Mouse (Mus musculus): ENCODE results near the gene Wdr24. TPM values are rescaled to one million over a fixed set of nuclear protein-coding genes. Genes with fewer than 3 reads are reported as not detected.
"Not testable (repeated sequence)": the region's sequence is repeated elsewhere in the genome, so short reads cannot be mapped to it uniquely, and the experiment has no call there.

Wdr24 gene
- polyA plus RNA-seq, 1 experiment, result 30.4 TPM

DNA sequence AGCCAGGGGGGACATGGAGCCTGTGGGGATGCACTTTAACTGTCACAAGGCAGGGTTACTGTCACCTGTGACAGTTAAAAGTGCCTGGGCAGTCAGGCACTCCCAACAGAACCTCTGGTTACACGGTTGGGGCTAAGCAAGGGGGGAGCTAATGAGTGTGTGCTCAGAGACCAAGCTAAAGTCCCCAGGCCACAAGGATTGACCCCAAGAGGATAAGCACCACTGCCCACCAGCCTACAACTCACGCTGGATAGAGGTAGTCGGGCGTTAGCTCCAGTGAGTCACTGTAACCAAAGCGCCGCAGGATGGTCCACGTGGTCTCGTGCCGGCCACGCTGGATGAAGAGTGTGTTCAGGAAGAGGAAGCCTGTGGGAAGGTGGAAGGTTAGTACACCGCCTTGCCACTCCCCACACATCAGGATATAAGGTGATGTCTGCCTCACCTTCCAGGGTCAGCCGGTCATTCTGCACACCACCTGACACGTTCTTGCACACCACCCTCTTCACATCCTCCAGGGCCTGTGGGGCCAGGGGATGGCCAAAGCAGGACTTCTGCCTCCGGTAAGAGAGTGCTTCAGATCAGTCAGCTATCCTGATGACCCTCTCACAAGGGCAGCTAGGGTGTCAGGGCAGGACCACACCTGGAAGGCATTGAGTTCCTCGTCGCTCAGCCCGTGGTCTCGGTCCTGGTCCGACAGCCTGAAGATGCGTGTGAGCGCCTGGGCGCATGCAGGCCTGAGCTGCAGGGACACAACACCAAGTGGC, 17.9 kb downstream of the Wdr24 start, which contains the start of gene Gm20683:
TSS of gene Gm20683 (minus strand) at position 647 of the 764 bp plus-strand sequence.
- DNase-seq (ENCODE audit: low read depth, low spot score), result no peak
- WGBS, result 89% methylated on average over 22 of the region's 22 CpGs

DNA sequence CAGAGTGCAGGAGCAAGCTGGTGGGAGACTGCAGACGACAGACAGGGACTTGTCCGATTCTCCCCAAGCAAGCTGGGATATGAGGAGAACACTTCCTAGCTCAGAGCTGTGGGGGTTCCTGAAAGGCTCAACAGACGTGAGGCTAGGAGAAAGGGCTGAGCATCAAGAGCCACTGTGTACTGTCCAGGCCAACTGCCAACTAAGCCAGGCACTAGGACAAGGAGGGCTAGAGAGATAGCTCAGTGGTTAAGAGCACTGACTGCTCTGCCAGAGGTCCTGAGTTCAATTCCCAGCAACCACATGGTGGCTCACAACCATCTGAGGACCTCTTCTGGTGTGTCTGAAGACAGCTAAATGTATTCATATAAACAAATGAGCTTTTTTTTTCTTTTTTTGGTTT, 19.1 kb downstream of the Wdr24 start:
- DNase-seq (ENCODE audit: low read depth, low spot score), result no peak
- 81% methylated on average over 3 of the region's 3 CpGs for WGBS

DNA sequence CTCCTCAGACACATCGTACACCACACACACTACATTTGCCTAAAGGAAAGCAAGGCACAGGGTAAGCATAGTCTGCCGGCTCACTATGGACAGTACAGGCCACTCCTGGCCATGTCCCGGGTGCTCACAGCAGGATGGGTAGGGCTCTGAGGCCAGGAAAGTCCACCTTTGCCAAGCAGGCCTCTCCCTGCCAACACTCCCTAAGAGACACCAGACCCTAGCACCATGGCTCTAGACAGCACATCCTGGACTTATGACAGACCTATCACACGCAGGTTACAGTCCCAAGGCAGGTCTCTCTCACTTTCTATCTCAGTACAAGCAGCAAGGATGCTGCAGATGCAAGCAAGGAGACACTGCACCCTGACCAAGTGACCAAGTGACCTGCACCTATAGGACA, 19.7 kb downstream of the Wdr24 start:
- DNase-seq (ENCODE audit: low read depth, low spot score), result no peak
- 65% methylated on average over 4 of the region's 4 CpGs for WGBS

DNA sequence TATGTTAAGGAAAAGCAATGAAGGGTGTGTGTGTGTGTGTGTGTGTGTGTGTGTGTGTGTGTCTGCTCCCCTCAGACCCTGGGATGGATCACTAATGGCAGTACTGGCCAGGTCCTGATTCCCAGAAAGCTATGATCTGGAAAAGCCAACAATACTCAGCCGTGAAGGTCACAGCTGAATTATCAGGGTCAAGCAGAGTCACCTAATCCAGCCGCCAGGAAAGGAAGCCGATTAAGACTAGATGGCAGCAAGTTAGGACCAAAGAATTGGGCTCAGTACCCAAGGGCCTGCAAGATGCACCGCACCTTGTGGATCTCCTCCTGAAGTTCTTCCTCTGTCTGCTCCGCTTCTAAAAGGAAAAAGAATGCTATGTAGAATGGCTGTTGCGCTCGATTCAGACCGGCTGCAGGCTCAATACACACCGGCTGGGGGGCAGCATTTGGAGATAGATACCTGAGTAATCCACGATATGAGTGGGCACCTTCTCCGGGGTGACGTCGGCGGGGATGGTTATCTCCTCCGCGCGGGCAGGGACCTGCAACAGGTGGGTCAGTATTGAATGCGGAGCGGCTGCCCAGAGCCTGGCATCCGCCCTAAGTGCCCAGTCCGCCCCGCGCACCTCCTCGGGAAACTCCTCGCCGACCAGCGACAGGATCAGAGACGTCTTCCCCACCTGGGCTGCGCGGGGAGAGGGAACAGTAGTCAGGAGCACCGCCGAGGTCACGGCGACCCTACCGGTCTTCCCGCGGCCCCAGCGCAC, 20.4 kb downstream of the Wdr24 start:
- under 1% methylated on average over 37 of the region's 38 CpGs for WGBS
- no peak for DNase-seq (ENCODE audit: low read depth, low spot score)

DNA sequence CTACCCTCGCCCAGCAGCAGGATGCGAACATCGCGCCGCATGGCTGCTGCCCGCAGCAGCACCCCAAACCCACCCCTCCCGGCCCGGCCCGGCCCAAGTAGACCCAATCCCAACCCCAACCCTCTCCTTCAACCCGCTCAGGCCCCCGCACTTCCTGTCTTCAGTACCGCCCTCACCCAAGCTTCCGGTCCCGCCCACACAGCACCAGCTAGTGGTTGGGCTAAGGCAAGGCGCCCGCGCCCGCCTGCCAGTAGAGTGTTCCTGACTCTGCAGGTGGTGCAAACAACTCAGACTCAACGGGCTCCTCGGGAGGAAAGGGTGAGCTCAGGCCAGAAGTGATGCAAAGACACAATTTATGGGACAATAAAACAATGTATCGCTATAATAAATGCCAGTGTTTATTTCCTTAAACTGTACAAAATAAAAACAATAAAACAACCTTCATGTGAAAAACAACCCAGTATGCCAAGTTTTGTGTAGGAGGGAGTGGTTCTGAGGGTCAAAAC, 21.0 kb downstream of the Wdr24 start, which contains the start of gene Rhot2:
TSS of gene Rhot2 (minus strand) at position 456 of the 506 bp plus-strand sequence.
- whole genome bisulfite sequencing, result 2% methylated on average over 21 of the region's 21 CpGs
- peak; percentile 91 for DNase-seq (ENCODE audit: low read depth, low spot score)

DNA sequence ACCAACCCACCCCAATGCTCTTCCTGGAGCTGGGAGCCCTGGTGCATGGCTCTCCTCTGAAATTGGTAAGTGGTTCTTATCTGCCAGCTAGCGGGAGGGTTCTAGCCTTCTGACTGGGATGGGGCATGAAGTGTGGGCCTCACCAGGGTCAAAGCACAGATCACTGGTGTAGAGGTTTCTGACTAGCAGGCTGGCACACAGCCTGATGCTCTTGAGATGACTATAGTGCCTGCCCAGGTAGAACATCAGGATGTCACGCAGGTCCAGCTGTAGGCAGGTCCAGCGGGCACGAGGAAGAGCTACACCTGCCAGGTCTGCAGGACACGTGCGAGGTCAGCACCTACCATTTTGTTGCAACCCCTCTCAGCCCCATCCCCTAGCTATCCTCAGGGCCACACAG, 36.8 kb downstream of the Wdr24 start:
- DNase-seq (ENCODE audit: low read depth, low spot score), result no peak
- WGBS, result 82% methylated on average over 6 of the region's 6 CpGs

DNA sequence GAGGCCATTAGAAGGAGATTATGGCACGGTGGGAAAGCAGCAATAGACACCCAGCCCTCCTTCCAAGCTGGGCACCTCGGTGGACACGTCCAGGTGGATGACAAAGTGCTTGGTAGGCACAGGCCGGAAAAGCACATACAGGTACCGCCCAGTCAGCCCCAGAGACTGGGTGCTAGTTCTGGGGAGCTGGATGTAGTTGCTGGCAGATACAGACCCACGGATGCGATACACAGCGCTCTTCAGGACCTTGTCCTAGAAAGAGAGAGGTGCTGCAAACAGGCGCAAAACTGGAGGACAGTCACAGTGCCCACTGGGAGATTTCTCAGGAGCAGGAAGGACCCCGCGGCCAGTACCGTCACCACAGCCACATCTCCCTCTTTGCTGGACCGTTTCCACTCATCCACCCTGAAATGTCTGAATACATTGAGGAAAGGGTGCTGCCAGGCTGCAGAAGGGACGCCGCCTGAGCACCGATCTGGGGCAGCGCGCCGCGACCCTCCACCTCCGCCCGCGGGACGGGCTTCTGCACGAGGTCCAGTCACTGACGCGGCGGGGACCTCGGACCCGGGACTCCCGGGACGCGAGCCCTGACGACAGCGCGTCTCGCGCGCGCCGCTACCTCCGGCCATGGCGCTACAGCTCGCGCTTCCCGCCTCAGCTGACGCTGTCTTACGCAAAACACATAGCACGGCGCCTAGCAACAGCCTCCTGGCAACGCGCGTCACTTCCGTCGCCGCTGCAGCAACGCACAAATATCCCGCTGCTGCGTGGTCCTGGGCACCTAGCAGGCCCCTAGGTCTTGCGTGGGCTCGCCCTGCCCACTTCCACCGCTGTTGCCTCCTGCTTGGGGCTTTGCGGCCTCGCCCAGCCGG, 37.6 kb downstream of the Wdr24 start, which contains the start of gene Wdr90:
TSS of gene Wdr90 (minus strand) at position 670 of the 872 bp plus-strand sequence.
- 2% methylated on average over 65 of the region's 65 CpGs for WGBS
- DNase-seq (ENCODE audit: low read depth, low spot score), result no peak

DNA sequence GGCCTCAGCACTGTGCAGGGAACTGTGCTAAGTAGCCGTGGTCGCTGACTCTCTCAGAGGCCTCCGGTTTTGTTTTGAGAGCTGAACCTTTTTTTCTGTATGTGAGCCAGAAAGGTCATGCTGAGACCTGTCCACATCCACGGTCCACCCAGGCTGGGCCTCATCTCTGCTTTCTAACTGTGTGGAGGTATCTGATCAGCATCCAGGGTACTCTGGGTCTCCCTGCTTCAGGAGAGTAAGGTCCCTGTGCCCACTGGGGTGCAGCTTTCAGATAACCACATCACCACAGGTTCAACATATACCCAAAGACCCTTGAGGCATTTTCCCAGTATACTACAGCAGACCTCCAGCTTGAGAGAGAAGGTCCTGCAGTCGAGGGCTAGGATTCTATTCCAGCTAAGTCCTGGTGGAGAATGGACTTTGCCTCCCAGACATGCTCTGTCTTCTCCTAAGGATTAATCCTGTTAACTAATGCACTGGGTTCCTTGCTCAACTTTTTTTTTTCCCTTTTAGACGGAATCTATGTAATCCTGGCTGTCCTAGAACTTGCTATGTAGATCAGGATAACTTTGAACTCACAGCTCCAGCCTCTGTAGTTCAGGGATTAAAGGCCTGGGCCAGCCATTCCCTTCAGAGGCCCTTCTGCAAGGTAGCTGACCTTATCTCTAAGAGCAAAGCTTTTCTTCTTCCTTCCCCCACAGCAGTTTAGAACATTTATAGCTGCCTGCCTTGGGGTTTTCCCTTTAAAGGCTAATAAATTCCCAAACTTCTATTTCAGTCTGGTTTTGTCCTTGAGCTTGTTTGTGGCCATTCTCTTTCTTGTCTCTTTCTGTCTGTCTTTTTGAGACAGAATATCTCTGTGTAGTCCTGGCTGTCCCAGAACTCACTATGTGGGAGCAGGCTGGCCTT, 38.5 kb downstream of the Wdr24 start:
- no peak for DNase-seq (ENCODE audit: low read depth, low spot score)
- WGBS, result 7% methylated on average over 6 of the region's 6 CpGs

DNA sequence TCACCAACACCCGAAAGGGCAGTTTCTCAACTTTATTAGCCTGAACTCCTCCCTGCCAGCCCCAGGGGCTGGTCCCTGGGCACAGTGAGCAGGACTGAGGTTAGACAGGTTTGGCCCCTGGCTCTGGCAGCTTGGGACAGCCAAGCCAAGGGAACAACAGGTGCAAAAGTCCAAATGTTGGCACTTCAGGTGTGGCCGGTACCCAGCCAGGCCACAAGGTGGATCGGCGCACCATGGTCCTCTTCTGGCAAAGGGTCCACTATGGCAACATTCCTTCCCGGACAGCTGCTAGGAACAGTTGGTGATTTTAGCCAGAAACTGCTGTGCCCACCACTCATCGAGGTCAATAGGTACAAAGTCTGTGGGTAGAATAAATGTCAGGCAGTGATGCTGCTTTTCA, 40.3 kb downstream of the Wdr24 start:
- DNase-seq (ENCODE audit: low read depth, low spot score), result no peak
- 39% methylated on average over 6 of the region's 6 CpGs for WGBS

DNA sequence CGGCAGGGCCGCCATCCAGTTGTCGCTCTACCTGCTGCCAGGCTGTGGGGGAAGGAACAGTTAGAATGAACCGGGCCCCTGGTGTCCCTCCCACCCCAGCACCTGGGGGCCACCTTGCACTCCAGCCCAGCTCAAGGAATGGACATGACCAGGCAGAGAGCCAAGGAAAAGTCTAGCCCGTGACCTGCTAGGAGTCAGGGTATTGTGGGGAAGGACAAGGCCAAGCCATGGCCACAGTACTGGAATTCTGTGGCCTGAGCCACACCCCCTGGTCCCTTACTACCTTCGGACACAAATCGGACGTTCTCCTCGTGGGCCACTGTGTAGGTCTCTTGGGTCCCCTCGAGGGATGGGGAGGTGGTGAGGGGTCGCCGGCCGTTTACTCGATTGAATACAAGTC, 40.9 kb downstream of the Wdr24 start:
- 80% methylated on average over 14 of the region's 14 CpGs for WGBS

DNA sequence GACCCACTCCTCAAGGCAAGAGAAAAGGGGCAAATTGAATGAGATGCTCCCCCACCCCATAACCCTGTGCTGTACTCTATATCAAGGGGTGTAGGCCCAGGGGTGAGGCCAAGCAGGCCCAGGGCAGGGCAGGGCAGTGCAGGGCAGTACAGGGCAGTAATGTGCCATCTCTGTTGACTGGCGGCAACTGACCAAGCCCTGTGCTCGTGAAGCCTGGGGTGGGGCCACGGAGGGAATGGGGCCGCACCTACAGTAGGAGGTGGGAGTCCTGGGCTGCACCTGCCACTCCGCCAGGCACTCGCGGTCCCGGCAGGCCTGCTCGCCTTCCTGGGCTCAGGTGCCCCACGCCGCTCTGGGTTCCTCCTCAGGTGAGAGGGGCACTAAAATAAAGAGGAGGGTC, 41.9 kb downstream of the Wdr24 start:
- WGBS, result 22% methylated on average over 11 of the region's 11 CpGs
- no peak for DNase-seq (ENCODE audit: low read depth, low spot score)

More for the DNA sequence above, 40.9 kb downstream of the Wdr24 start:
- no peak for DNase-seq (ENCODE audit: low read depth, low spot score)

DNA sequence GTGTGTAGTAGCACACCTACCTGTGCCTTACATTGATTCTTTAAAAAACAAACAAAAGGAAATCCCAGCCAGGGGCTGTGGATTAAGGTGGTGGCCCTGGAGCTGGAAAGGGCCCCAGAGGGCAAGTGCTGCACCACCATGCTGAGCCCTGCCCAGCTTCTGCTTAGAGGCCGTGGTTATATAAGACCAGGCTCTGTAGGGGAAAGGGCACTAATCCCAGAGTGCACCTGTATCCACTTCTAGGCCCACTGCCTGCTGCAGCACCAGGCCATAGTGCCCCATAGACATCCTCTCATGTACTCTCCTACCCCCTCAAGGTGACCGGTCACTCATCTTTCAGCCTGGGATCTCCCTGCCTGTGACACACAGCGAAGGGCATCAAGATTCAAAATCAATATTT, 42.7 kb downstream of the Wdr24 start:
- WGBS, result 63% methylated on average over 3 of the region's 3 CpGs
- DNase-seq (ENCODE audit: low read depth, low spot score), result no peak

DNA sequence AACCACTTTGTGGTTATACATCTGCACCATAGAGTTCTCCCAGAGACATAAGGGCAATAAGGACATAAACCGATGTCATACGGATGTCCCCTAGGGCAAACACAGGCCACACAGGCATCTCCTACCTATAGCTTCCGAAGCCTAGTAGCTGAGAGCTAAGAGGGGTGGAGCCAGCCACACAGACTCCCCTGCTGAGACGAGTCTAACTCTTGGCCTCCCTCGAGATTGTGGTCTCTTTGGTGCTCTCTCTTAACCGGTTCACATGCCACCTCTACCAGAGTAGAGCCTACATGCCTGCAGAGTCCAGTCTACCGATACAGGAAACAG, 44.0 kb downstream of the Wdr24 start:
- 6% methylated on average over 7 of the region's 7 CpGs for WGBS
- no peak for DNase-seq (ENCODE audit: low read depth, low spot score)

DNA sequence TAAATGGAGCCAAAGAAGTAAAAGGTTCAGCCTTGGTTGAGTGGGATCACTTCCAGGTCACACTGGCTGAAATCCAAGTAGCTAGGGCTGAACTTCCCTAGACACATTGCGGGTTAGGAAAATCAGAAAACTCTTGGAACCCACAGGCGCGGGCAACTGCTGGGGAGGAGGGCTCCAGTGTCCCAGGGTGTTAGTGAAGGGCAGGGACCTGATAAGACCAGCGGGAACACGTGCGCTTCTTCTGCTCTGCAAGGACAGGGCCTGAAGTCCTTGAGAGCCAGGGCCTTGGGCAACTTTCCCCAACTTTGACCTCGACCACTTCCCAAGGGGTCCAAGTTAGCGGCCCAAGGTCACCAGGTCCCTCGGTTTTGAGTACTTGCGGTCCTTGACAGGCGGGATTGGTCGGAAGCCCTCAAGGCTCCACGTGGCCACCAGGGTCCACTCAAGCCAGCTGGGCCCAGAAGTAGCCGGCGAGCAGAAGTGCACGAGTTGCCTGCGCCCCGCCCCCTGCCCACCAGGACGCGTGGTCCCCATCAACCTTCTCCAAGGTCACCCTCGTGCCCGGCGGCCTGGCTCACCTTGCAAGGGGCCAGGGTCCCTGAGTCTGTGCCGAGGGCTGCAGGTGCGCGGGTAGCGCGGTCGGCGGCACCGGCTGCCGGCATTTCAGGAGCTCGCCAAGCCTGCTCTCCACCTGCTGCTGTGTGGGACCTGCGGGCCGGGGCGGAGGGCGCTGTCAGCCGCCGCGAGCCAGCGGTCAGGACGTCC, 44.6 kb downstream of the Wdr24 start:
- WGBS, result 1% methylated on average over 42 of the region's 42 CpGs
- DNase-seq (ENCODE audit: low read depth, low spot score), result no peak

DNA sequence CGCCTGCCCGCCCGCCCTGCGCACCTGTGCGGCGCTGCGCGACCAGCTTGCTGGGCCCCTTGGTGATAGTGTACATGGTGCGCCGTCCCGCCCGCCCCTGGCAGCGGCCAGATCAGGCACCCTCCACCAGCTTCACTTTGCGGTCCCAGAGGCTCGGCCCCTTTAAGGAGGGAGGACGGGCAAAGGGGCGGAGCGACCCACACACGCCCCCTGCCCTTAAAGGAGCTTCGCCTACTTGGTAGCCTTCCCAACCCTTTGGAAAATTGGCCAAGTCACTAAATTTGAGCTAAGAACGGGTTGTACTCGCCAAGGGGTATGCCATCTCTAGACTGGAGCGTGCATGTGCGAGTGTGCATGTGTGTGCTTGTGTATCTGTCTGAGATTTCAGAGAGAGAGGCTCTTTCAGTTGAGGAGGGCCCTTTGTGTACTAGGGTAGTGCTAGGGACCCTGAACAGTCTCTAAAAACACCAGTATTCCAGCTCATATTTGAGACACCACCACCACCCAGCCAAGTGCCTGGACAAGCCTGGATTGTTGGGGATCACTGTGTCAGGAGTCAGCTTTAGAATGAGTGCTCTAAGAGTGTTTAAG, 45.3 kb downstream of the Wdr24 start, which contains the start of gene Mcrip2:
TSS of gene Mcrip2 (minus strand) at position 164 of the 591 bp plus-strand sequence.
- under 1% methylated on average over 23 of the region's 24 CpGs for WGBS
- DNase-seq (ENCODE audit: low read depth, low spot score), result no peak

DNA sequence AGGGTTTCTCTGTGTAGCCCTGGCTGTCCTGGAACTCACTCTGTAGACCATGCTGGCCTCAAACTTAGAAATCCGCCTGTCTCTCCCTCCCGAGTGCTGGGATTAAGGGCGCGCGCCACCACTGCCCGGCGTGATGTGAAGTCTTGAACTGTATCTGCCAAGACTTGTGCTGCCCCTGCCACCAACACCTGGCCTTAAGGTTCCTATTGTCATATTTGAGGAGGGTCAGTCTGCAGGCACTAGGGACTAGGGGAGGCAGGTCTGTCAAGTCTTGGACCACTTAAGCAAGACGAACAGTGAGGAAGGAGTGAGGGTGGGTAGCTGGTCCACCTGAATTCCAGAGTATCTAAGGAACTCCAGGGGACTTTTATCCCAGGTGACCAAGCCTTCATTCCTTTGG, 46.1 kb downstream of the Wdr24 start:
- WGBS, result 88% methylated on average over 8 of the region's 8 CpGs
- no peak for DNase-seq (ENCODE audit: low read depth, low spot score)

DNA sequence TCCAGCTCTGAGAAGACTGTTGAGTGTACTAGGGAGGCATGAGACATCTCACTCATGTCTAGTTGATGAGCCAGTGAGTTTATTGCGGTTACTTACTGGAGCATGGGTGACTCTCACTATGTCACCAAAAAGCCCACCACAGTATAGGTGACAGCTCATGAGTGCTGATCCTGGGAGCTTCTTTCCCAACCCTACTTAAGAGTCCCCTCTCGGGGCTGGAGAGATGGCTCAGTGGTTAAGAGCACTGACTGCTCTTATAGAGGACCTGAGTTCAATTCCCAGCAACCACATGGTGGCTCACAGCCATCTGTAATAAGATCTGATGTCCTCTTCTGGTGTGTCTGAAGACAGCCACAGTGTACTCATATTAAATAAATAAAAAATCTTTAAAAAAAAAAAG, 46.5 kb downstream of the Wdr24 start:
- DNase-seq (ENCODE audit: low read depth, low spot score), result no peak
- WGBS, result 87% methylated on average over 2 of the region's 2 CpGs

DNA sequence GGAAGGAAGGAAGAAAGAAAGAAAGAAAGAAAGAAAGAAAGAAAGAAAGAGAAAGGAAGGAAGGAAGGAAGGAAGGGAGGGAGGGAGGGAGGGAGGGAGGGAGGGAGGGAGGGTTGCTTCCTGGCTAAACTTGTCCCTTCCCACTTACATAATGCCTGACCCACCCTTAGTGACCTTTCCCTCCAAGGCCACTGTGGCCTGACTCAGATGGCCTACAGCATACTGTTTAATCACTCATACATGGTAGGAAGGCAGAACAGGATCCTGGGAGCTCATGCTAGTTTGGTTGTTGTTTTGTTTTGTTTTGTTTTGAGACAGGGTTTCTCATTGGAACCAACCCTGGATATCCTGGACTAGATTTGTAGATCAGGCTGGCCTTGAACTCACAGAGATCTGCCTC, 48.1 kb downstream of the Wdr24 start:
- not testable (repeated sequence) for DNase-seq (ENCODE audit: low read depth, low spot score)
